Mouse (Mus musculus) mouse embryonic stem cell (cell line): ENCODE measurements at regions not wholly inside any gene's neighbourhood (a gene's known extent, or its start where the extent isn't known, plus 50 kb on each side); places are given as distances from the start of the nearest gene placed in this dataset.
"Not testable (repeated sequence)": the region's sequence is repeated elsewhere in the genome, so short reads cannot be mapped to it uniquely, and the experiment has no call there.

Source experiments
- in situ Hi-C, 2 experiments: fragments of 300-500 bp; cut with MboI; formaldehyde crosslinking; loops; 1 replicate in 1 of 2; 3 replicates in 1 of 2; pipeline ENCODE4 v1.14.3; 2019 to 2020; ENCODE audit warnings: low sequenced_read_pairs in 2 of 2, low pct_unique_long_range_greater_than_20kb in 1 of 2, mixed read lengths in 1 of 2; ENCODE audit not compliant: unreplicated experiment in 1 of 2

DNA sequence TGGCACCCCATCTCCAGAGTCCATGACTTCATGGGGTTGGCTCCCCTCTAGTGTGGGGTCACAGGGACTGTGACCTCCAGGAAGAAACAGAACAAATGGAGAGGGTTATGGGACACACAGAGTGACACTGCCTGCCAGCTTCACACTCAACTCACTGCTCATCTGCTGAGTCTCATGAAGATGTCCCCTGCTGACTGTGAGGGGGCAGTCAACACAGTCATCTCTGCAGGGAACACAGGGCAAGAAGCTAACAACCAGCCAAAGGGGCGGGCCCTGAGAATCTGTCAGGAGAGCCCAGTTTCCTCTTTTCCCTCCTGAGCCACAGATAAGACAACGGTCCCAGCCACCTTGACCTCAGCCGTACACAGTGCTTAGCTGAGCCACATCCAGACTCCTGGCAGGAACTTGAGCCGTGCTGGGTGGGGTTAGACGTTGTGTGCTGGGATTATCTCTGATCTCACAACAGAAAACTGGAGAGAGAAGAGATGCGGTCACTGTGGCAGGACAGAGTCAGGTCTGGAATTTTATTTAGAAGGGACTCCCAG is 294.6 kb downstream of the Ajap1 start:
- in situ Hi-C loops: no loop called here

DNA sequence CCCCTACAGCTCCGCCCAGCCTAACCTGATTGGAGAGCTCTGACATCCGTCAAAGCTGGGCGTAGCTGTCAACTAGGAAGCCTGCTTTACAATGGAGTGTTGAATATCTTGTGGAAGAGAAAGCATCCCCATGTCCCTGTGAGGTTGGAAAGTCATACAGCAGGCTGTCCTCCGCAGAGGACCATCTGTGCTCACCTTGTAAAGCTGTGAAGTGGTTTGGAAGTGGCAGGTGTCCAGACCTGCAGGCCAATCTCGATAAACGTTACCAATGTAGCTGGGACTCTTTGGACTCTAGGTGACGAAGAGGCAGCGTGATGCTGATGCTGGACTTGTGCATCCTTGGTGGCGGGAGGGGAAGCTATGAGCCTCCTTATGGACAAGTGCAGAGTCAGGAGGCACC is 305.1 kb downstream of the Ajap1 start:
- in situ Hi-C loops: loop anchor here in 1 of 2 experiments (10.0 kb wide), 2 partner anchors 197 to 297 kb away; no protein-coding TSS in a partner anchor

DNA sequence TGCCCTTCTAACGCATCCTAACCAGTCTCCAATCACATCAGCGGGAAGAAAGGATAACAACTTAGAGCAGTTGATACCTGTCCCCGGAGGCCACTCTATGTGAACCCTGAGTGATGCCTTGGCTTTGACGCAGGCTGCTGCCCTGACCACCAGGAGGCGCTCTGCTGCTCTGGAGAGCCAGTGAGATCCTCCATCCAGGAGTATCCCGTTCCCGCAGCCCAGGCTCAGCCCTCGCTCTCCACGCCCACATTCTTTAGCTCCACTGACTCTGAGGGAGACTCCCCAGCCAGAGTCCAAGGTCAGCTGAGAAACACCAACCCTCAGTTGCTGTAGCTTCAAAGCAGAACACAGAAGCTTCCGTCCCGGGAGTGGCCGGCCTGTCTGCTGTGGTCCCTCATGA is 307.0 kb downstream of the Ajap1 start:
- in situ Hi-C loops: loop anchor here in 1 of 2 experiments (10.0 kb wide), 2 partner anchors 199 to 299 kb away; no protein-coding TSS in a partner anchor

DNA sequence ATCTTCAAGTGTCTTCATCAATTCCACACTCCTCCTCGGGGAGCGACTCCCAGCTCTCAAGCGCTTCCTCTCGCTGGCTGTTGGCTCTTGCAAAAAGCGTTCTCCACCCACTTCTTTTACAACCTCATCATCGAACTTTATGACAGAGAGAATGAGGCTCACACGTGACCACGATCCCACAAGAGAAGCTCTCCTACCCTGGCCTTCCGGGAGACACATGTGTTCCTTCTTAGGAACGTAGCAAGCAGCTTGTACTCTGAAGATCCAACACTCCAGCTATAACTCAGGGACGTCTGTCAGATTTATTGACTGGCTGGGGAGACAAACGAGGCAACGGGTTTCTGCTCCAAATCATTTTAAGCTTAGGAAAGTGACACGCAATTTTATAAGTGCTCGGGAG is 307.5 kb downstream of the Ajap1 start:
- in situ Hi-C loops: loop anchor here in 1 of 2 experiments (10.0 kb wide), 2 partner anchors 200 to 300 kb away; no protein-coding TSS in a partner anchor

DNA sequence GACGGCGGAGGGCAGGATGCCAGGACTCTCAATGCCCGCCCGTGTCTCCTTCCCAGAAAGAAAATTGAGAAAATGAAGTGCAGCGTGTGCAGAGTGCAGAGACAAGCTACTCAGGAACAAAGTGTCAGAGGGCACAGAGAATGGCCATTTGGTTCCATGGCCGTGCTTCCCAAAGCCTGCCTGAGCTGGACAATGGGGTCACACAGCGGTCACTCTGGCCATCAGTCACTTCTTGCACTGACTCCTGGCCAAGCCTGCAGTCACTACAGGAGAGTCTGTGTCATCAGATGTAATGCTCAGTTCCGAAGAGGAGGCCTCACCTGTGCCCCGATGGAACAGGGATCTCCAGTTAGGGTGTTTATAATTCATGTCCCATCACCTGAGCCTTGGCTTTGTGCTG is 312.6 kb downstream of the Ajap1 start:
- in situ Hi-C loops: loop anchor here in 1 of 2 experiments (10.0 kb wide), 3 partner anchors 205 to 475 kb away; no protein-coding TSS in a partner anchor

DNA sequence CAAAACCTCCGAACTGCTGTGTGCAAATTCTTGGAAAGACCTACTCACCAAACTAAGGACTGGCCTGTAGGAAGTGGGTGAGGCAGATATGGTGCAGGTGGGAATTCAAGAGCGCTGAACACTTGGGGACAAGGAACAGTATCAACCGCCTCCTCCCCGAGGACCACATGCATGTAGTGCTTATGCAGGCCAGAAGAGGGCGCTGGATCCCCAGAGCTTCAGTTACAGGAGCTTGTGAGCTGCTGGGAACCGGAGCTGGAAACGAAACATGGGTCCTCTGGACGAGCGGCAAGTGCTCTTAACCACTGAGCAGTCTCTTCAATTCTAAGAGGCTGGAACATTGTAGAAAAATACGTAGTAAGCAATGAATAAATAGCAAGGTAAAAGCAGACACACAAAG is 317.8 kb downstream of the Ajap1 start:
- in situ Hi-C loops: loop anchor here in 1 of 2 experiments (10.0 kb wide), 1 partner anchor 470 kb away; no protein-coding TSS in a partner anchor

DNA sequence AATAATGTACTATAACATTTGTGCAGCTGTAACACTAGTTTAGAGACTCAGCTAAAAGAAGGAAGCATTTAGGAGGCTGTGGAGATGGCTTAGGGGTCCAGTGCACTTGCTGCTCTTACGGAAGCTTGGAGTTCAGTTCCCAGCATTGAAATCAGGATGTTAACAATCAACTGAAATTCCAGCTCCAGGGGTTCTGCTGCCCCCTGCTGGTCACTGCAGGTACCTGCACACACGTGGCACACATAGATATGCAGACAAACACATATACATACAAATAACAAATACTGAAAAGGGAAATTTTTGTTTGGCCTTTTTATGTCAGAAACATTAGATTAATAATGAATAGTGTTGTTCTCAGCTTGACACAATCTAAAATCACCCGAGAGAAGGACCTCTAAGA is 322.5 kb downstream of the Ajap1 start:
- in situ Hi-C loops: loop anchor here in 1 of 2 experiments (10.0 kb wide), 1 partner anchor 465 kb away; no protein-coding TSS in a partner anchor

DNA sequence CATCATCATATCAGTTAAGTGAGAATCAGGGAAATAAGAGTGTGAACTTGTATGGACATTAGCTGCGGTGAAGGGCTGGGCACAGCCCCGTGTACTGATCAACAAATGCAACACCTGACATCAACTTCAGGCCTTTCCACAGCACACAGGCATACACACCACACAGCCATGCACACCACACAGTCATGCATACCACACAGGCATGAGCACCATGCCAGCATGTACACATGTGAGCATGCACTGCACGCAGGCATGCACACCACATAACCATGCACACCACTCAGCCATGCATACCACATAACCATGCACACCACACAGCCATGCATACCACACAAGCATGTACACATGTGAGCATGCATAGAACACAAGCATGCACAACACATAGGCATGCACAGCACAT is 325.0 kb downstream of the Ajap1 start:
- in situ Hi-C loops: no loop called here

DNA sequence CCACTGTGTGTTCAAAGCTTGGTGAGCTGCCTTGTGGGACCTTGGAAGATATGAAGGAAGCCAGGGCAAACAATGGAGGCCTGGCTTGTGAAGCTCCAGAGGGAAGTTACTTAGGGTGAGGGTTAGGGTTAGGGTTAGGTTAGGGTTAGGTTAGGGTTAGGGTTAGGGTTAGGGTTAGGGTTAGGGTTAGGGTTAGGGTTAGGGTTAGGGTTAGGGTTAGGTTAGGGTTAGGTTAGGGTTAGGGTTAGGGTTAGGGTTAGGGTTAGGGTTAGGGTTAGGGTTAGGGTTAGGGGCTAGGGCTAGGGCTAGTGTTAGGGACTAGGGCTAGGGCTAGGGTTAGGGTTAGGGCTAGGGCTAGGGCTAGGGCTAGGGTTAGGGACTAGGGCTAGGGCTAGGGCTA is 329.7 kb downstream of the Ajap1 start:
- in situ Hi-C loops: not testable (repeated sequence)

DNA sequence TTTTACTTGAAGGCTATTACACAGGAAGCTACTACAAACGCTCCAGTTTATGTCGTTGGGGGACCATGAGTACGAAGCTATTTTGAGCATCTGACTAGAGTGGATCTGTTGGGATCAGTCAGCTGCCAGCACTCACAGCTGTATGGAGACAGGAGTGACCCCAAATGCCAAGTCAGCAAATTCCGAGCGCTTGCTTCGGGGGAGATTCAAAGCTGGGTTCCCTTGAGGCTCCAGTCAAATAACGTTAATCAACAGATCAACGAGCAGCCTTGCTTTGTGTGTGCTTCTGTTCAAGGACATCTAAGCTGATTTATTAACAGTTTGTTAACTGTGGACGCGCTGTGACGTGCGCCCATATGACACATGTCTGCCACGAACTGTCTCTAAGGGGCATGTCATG is 349.5 kb downstream of the Ajap1 start:
- in situ Hi-C loops: no loop called here

DNA sequence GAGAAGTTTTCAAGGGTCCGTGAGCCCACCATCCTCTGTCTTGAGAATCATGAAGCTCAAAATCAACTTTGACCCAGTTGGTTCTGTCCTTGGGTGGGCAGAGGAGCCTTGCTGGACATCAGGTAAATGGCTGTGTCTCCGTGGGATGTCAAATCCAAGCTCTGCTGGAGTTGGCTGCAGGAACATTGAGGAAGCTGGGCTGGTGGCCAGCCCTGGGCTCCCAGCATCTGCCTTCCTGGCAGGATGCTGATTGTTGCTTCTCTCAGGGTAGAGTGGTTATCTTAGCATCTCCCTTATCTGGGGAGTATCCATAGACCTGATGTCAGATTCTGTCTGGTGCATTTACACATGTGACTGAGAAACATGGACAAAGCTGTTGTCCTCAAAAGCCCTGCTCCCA is 353.3 kb downstream of the Ajap1 start:
- in situ Hi-C loops: no loop called here

DNA sequence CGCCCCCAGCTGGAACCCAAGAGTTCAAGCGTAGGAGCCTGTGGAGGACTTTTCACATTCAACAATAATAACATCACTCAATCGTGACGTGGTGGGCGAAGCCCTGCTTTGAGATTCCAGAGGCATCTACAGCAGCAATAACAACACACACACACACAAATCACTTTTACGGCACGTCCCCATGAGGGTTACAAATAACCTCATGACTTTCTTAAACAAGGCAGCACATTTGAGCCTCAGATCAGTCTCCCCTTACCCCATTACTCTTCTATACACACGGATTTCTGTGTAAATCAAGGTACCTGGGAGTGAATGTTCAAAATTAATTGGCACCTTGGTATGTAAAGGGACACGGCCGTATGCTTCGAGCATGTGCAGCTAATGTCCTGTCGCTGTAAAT is 354.4 kb downstream of the Ajap1 start:
- in situ Hi-C loops: no loop called here

DNA sequence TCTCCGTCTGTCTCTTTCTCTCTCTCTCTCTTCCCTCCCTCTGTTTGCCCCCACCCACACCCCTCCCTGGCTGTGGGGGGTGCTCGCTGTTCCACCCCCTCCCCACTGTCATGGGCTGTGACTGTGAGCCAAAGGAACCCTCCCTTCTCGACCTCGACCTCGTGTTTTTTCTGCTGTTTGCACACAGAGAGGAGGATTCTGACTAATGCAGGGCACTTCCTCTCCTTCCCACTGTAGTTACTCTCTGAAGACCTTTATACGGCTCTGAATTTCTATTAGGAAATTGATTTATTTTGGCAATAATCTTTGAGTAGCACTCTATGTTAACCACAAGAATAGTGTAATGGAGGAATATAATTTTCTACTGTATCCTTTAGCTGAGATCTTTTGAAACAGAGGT is 362.1 kb downstream of the Ajap1 start:
- in situ Hi-C loops: no loop called here

DNA sequence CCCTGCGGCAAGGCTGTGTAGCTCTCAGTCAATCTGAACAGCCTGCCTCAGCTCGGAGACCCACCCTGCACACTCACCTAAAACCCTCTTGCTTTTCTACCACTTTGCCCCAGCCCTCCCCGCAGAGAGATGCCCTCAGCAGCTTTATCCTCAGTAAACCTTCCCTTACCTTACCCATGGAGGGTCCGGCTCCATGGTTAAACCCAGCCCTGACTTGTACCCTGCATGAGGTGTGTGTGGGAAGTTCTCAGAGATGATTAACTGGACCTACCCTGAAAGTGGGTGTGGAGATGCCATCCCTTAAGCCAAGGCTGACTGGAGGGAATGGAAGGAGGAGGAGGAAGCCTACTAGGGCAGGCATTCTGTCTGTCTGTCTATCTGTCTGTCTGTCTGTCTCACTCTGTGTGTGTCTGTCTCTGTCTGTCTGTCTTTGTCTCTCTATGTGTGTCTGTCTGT is 362.9 kb downstream of the Ajap1 start:
- in situ Hi-C loops: no loop called here

DNA sequence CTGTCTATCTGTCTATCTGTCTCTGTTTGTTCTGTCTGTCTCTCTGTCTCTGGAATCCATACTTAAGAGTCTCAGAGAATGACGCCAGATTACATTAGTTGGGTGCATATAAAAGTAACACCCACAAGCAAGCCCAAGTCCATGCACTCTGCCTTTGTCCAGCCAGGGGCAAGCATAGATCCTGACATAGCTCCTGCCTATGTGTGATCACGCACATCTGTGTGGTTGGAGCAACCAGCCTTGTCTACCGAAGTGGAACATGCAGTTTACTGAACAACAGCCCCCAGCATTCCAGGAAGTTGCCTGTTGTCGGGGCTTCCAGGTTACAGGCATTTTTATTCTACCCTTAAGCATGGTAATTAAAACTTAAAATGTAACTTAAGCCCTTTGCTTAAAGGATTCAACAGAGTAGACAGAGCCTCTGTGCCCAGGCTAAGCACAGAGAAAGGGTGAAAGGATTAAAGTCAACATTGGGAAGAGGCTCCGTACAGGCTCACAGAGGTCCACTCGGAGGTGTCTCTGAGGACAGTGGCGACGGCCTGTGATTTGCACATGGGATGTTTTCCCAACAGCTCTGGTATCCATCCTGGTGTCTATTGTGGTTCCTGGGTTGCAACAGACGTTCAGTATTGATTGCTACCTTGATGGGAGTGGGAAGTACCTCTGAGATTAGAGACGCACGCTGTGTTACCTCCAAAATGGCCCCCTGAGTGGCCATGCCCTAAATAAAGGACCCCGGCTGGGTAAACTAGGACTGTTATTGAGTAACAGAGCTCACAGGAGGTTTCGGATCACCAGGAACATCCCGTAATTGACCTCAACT is 363.6 kb downstream of the Ajap1 start:
- in situ Hi-C loops: no loop called here

DNA sequence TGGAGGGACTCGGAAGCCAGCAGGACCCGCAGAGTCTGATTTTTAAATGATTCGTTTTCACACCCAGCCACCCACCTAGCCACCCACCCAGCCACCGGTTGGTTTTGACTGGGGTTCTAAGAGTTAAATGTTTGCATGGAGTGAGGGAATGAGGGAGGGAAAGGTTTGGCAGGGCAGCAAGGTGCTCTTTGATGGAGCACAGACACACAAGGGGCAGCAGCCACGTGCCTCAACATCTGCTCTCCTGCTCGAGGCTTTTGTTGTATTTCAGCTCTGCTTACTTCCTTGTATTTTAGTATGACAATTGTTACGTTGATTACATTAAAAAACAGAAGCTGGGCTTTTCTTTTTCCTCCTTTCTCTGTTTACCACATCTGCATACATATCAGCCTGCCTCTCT is 367.6 kb downstream of the Ajap1 start:
- in situ Hi-C loops: no loop called here

DNA sequence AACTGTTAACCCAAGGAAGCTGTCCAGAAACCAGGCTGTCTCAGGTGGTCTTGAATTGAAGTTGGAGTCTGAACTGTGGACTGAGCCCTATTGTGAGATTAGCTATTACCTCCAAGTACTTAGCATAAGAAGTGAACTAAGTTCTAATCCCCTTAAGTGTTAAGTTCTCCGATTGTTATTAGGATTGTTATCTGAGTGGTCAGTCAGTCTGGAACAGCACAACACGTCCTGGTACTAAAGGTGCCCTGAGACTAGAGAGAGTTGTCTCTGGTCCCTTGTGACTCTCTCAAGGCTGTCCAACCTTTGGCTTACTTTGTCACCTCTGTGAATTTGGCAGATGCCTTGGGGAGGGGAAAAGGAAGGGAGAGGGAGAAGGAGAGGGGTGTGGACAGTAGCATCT is 369.0 kb downstream of the Ajap1 start:
- in situ Hi-C loops: no loop called here

DNA sequence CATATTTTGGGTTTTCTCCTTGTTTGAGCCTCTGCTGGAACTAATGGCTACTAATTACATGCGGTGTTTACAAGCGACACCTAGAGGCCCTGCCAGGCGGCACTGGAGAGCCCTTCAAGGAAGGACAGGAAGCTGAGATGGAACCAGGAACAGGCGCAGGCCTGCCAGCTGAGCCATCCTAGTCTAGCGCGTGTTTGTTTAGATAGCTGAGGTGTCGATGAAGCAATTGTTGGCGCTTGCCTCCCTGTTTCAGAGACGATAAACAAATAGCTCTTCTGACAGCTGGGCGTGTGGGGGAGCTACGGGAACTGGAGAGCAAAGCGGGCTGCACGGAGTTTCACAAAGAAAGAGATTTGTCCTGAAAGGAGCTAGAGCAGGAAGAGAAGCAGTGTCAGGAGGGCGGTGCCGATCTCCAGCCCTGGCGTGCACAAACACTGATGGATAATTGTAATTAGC is 372.3 kb downstream of the Ajap1 start:
- in situ Hi-C loops: no loop called here

DNA sequence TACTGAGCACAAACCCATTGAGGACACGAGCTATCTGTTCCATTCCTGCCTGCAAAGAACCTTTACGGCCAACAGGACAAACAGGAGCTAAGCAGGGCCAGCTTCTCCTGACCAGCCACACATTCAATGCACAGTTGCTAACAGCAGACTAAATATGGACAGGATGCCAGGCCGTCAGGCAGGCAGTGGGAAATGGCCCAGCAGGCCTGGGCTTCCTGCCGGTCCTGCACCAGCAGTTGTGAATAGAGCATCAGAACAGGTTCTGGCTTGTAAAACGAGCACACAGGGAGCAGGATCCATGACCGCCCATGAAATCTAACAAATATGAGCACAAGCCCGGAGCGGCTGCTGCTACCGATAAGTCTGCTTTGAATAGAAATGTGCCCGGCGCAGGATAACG is 384.0 kb downstream of the Ajap1 start:
- in situ Hi-C loops: no loop called here

DNA sequence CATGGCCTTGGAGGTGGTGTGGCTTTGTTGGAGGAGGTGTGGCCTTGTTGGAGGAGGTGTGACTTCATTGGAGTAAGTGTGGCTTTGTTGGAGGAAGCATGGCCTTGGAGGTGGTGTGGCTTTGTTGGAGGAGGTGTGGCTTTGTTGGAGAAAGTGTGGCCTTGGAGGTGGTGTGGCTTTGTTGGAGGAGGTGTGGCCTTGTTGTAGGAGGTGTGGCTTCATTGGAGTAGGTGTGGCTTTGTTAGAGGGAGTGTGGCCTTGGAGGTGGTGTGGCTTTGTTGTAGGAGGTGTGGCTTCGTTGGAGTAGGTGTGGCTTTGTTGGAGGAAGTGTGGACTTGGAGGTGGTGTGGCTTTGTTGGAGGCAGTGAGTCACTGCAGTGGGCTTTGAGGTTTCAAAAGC is 385.0 kb downstream of the Ajap1 start:
- in situ Hi-C loops: no loop called here
